Mouse (Mus musculus): ENCODE results near the gene Trim34b. TPM values are rescaled to one million over a fixed set of nuclear protein-coding genes. Genes with fewer than 3 reads are reported as not detected.

Gene Trim34b
- polyA plus RNA-seq, 1 experiment from 2014 or later, result 1.4 TPM

DNA sequence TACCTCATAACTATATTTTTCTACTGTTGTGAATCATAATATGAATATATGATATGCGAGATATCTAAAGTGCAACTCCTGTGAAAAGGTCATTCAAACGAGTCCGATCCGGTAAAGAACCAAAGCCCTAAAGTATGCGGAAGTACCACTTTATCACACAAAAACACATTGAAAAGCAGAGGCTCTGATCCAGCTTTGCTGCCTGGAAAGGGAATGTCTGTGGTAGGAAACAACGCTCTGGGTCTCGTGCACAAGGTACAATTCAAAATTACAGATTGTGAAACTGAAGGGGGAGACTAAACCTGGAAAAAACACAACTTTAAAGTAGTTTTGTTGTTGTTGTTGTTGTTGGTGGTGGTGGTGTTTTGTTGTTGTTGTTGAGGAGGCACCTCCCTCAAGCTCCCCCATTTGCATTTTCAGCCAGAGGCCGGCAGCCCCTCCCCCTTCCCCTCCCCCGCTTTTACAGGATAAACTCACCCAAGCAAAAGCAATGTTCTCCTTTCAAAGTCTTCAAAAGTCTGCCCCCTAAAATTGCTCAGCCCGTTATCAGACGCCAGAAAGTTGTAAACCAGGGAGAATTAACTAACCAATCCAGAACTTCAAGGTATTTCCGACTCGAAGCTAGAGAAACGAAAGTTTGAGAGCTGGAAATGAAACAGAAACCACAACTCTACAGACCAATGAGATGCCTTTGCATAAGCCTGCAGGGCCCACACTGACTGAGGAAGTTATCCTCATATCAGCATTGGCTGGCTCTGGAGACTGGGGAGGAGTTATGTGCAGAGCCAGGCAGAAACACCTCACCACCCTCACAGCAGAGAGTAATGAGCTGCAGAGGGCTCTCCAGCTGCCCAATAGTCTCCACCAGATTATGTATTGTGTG is 23.7 kb downstream of the Trim34b start, which contains the start of gene Trim12c:
Gene Trim12c (minus strand): TSS at position 646 of the 883 bp plus-strand sequence.
- TF ChIP-seq CTCF (IDR thresholded peaks at IDR 0.05), result no peak
- H3K27me3 ChIP-seq, result no peaks in the 10 kb centered on the region
- ChIA-PET CTCF (interaction anchor here (0.9 kb wide), 1 partner anchor 16 kb away, joined by 3 read pairs; no protein-coding TSS in a partner anchor), POLR2A (no interaction called here)
- peak; percentile 38 for DNase-seq (ENCODE audit: low read depth, low spot score)
- in situ Hi-C loops (cut with MboI; ENCODE audit: low pct_unique_long_range_greater_than_20kb), result no loop called here
- ATAC-seq, result peak; percentile 100

DNA sequence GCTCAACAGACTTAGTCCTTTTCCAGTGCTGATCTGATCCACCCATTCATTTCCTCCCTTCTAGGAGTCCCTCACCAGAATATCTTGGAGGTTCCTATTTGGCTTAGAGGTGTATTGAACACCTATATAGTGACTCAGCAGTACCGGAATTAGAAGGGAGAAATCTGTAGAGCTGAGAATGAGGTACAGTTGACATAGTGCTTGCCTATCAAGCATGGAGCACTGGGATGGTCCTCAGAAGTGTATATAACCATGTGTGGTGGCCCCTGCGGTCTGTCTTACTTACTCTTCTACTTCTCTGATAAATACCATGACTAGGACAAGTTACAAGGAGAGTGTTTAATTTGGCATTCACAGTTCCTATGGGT is 24.3 kb downstream of the Trim34b start:
- no peaks in the 10 kb centered on the region for H3K27me3 ChIP-seq
- ATAC-seq, result peak; percentile 40
- no peak for DNase-seq (ENCODE audit: low read depth, low spot score)
- ChIA-PET POLR2A (no interaction called here), CTCF (no interaction called here)
- in situ Hi-C loops (cut with MboI; ENCODE audit: low pct_unique_long_range_greater_than_20kb), result no loop called here
- no peak for TF ChIP-seq CTCF (IDR thresholded peaks at IDR 0.05)

DNA sequence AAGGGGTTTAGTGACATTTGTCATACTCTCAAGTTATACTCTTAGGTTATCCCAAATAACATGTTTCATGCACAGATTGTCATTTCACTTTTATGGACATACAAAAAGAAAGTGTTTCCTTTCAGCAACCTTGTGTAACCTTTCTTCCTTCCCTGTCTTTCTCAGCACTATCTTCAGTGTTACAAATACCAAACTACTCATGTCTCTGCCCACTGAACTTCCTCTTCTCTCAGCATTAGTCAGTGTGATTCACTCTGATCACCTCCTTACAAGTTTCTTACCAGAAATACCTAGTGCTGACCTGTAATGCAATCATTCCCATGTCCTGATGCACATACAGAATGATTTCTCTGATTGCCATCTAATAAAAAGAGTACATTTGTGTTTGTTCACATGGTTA is 37.1 kb downstream of the Trim34b start:
- in situ Hi-C loops (cut with MboI; ENCODE audit: low pct_unique_long_range_greater_than_20kb), result no loop called here
- CTCF ChIA-PET, result interaction anchor here (1.3 kb wide), 2 partner anchors 13 to 63 kb away, joined by 4 read pairs; no protein-coding TSS in a partner anchor

DNA sequence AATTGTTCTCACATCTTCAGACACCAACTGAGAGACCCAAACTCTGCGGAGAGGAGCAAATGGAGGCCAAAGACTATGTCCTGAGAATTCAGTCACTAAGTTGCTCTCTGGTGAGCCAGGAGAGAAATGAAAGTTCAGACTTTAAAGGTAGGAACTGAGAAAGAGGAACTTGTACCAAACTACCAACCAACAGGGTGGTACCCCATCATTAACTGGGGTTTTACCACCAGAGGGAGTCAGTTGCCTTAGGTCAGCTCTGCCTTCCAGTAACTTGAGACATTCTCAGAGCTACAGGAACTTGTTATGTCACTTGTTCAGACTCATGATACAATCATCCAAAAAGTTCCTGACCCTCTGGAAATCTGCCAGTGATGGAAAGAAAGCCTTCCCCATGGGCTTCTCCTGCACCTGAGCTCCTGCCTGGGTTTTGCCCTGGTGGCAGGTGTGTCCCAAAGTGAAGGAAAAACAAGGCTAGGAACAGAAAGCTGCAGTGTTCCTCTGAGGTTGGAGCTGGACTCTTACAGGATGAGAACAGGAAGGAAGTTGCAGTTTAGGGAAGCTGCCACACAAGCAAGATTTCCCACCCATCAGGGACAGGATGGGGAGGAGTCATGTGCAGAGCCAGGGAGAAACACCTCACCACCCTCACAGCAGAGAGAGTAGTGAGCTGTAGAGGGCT is 40.6 kb downstream of the Trim34b start, which contains the start of gene Trim30b:
Gene Trim30b (minus strand): TSS at position 149 of the 679 bp plus-strand sequence.
- ATAC-seq (no peak), DNase-seq (ENCODE audit: low read depth, low spot score) (no peak)
- in situ Hi-C loops (cut with MboI; ENCODE audit: low pct_unique_long_range_greater_than_20kb), result no loop called here
- POLR2A ChIA-PET, result no interaction called here
- CTCF ChIA-PET, result no interaction called here
- no peaks in the 10 kb centered on the region for H3K27me3 ChIP-seq
- peak; percentile 21 for TF ChIP-seq CTCF (IDR thresholded peaks at IDR 0.05)

More for the DNA sequence above, 37.1 kb downstream of the Trim34b start:
- no peaks in the 10 kb centered on the region for H3K27me3 ChIP-seq
- no peak for TF ChIP-seq CTCF (IDR thresholded peaks at IDR 0.05)
- ATAC-seq, result no peak
- POLR2A ChIA-PET, result no interaction called here
- DNase-seq (ENCODE audit: low read depth, low spot score), result no peak

Other genes with a start within 250 kb of the Trim34b start
- gene Olfr645, start 244.0 kb upstream of the Trim34b start, polyA plus RNA-seq (2021), result not detected
- gene Olfr646, start 224.6 kb upstream of the Trim34b start, polyA plus RNA-seq (2021), result 0.04 TPM
- not detected for gene Ubqln5, start 199.6 kb upstream of the Trim34b start, polyA plus RNA-seq (2021)
- gene Olfr643, start 192.1 kb upstream of the Trim34b start, polyA plus RNA-seq (2021), result not detected
- not detected for gene Ubqln3, start 186.2 kb upstream of the Trim34b start, polyA plus RNA-seq (2021)
- not detected for gene Ubqlnl, start 178.9 kb upstream of the Trim34b start, polyA plus RNA-seq (2021)
- not detected for gene Olfm5, start 164.6 kb upstream of the Trim34b start, polyA plus RNA-seq (2021)
- 0.03 TPM for gene Olfr648, start 146.1 kb upstream of the Trim34b start, polyA plus RNA-seq (2021)
- not detected for gene Olfr649, start 133.5 kb upstream of the Trim34b start, polyA plus RNA-seq (2021)
- gene Trim6, start 110.7 kb upstream of the Trim34b start, polyA plus RNA-seq (2021), result 0.08 TPM
- 1.6 TPM for gene Trim34a, start 85.0 kb upstream of the Trim34b start, polyA plus RNA-seq (2021)
- gene Trim5, start 41.4 kb upstream of the Trim34b start, polyA plus RNA-seq (2021), result 2.3 TPM
- gene Trim12a, start 14.0 kb upstream of the Trim34b start, polyA plus RNA-seq (2021), result 2.1 TPM
- gene Trim12c, start 23.9 kb downstream of the Trim34b start, polyA plus RNA-seq (2021), result 12.2 TPM
- gene Trim30b, start 40.4 kb downstream of the Trim34b start, polyA plus RNA-seq (2021), result not detected
- not detected for gene Trim30c, start 71.4 kb downstream of the Trim34b start, polyA plus RNA-seq (2021)
- gene Trim30a, start 135.7 kb downstream of the Trim34b start, polyA plus RNA-seq (2021), result 0.67 TPM
- not detected for gene Trim30d, start 178.4 kb downstream of the Trim34b start, polyA plus RNA-seq (2021)
- not detected for gene Olfr651, start 220.7 kb downstream of the Trim34b start, polyA plus RNA-seq (2021)
- not detected for gene Olfr652, start 231.4 kb downstream of the Trim34b start, polyA plus RNA-seq (2021)
- not detected for gene Olfr653, start 247.8 kb downstream of the Trim34b start, polyA plus RNA-seq (2021)